In genomic region chr8:22260091-22260722, GRCm38 (mm10) we compare ENCODE assay signal across 13 mouse cellular contexts. TPM values are rescaled to one million over a fixed set of nuclear protein-coding genes. Genes with fewer than 3 reads are reported as not detected.
DNase-seq lines count a peak whose midpoint lies in the region; ATAC-seq and TF ChIP-seq lines count a peak whose summit lies in the region.
"Had no signal": no experiment of that assay in that cellular context is flagged by ENCODE, and none has a peak within 500 bp of the region (broad histone marks: within the 10 kb centered on the region; RNA-seq: fewer than 3 reads in every experiment).

No protein-coding gene starts in this region.

- peak; percentile 16 for DNase-seq in adrenal gland, postnatal 10 days
- no peak for DNase-seq in adrenal gland, adult 18-20 months (ENCODE audit: low spot score in 2 of 2)
- DNase-seq in liver, postnatal 0 days: no peak
- DNase-seq in kidney, postnatal 4 days: peak; percentile 34 to 45
- no peak for DNase-seq in stomach, postnatal 0 days (ENCODE audit: low spot score)
- DNase-seq in right cerebral cortex, adult 2 months (ENCODE audit: low spot score in 2 of 2): no peak
- DNase-seq in testis, postnatal 14 days (ENCODE audit: low spot score): no peak

- WGBS in liver, postnatal 0 days (ENCODE audit: insufficient replicate concordance): 30% methylated on average over 9 of the region's 9 CpGs
- 13% methylated on average over 9 of the region's 9 CpGs for WGBS in liver, embryonic 12.5 days (ENCODE audit: insufficient replicate concordance)
- WGBS in stomach, postnatal 0 days: 18% methylated on average over 9 of the region's 9 CpGs

- no peaks in the 10 kb centered on the region for H3K9me3 ChIP-seq in liver, postnatal 0 days (ENCODE audit: low read length)
- H3K9me3 ChIP-seq in liver, embryonic 12.5 days (replicated peaks): no peaks in the 10 kb centered on the region
- H3K9me3 ChIP-seq in stomach, postnatal 0 days (ENCODE audit: control insufficient read depth, low read length): no peaks in the 10 kb centered on the region
- H3K9me3 ChIP-seq: hindbrain, embryonic 12.5 days had no signal

- H3K9ac ChIP-seq in liver, postnatal 0 days (replicated peaks): no peak overlapping the region
- no peak overlapping the region for H3K9ac ChIP-seq in liver, embryonic 12.5 days
- H3K9ac ChIP-seq in stomach, postnatal 0 days (ENCODE audit: low read length): no peak overlapping the region
- H3K9ac ChIP-seq: hindbrain, embryonic 12.5 days had no signal

- H3K27ac ChIP-seq in liver, postnatal 0 days (ENCODE audit: low read depth): 0 out of 2 replicates have a peak overlapping the region, but pooled peaks have one; percentile 19
- H3K27ac ChIP-seq in liver, embryonic 12.5 days: no peak overlapping the region
- H3K27ac ChIP-seq in stomach, postnatal 0 days (replicated peaks): no peak overlapping the region
- H3K27ac ChIP-seq: hindbrain, embryonic 12.5 days; macrophage had no signal

- no peaks in the 10 kb centered on the region for H3K27me3 ChIP-seq in liver, postnatal 0 days (ENCODE audit: insufficient read depth, low read length)
- H3K27me3 ChIP-seq in liver, embryonic 12.5 days (replicated peaks): no peaks in the 10 kb centered on the region
- H3K27me3 ChIP-seq in stomach, postnatal 0 days (ENCODE audit: control insufficient read depth, insufficient read depth, low read length): no peaks in the 10 kb centered on the region
- H3K27me3 ChIP-seq: hindbrain, embryonic 12.5 days; Patski had no signal

- TF ChIP-seq EP300 in liver, postnatal 0 days (IDR thresholded peaks at IDR 0.05; ENCODE audit: low read depth): 0 out of 2 replicates have a peak, but pooled peaks have one; percentile 15
- no peak for TF ChIP-seq EP300 in stomach, postnatal 0 days (optimal IDR thresholded peaks at IDR 0.05)

- peaks cover 10% of the 10 kb centered on the region for H3K4me1 ChIP-seq in liver, postnatal 0 days (ENCODE audit: insufficient read depth)
- H3K4me1 ChIP-seq in liver, embryonic 12.5 days: peaks cover 4% of the 10 kb centered on the region; the same call in 1 of the 2 replicates
- no peaks in the 10 kb centered on the region for H3K4me1 ChIP-seq in stomach, postnatal 0 days (replicated peaks; ENCODE audit: control insufficient read depth, insufficient read depth)
- H3K4me1 ChIP-seq: hindbrain, embryonic 12.5 days had no signal

- no peak overlapping the region for H3K4me3 ChIP-seq in liver, postnatal 0 days (ENCODE audit: low read depth, low read length)
- no peak overlapping the region for H3K4me3 ChIP-seq in liver, embryonic 12.5 days
- no peak overlapping the region for H3K4me3 ChIP-seq in stomach, postnatal 0 days (ENCODE audit: low read depth, low read length)
- H3K4me3 ChIP-seq: hindbrain, embryonic 12.5 days had no signal

- peaks cover 2% of the 10 kb centered on the region; the same call in 1 of the 2 replicates for H3K36me3 ChIP-seq in liver, postnatal 0 days (replicated peaks; ENCODE audit: insufficient read depth, low read length)
- no peaks in the 10 kb centered on the region for H3K36me3 ChIP-seq in liver, embryonic 12.5 days
- no peaks in the 10 kb centered on the region for H3K36me3 ChIP-seq in stomach, postnatal 0 days (ENCODE audit: control insufficient read depth, insufficient read depth, low read length)
- H3K36me3 ChIP-seq: hindbrain, embryonic 12.5 days had no signal

- no peak for TF ChIP-seq CTCF in liver, postnatal 0 days (IDR thresholded peaks at IDR 0.05; ENCODE audit: low read depth)
- TF ChIP-seq CTCF in stomach, postnatal 0 days (IDR thresholded peaks at IDR 0.05; ENCODE audit: low read depth): no peak

- peak; percentile 15; the same call in 1 of the 2 replicates for ATAC-seq in liver, postnatal 0 days
- ATAC-seq in liver, embryonic 12.5 days: no peak
- ATAC-seq in stomach, postnatal 0 days (ENCODE audit: low FRiP score, low TSS enrichment): peak; percentile 30
- ATAC-seq: forebrain, embryonic 14.5 days; Patski had no signal

- H3K4me2 ChIP-seq in liver, postnatal 0 days (ENCODE audit: low read depth, low read length): no peak overlapping the region
- H3K4me2 ChIP-seq in liver, embryonic 12.5 days: no peak overlapping the region
- no peak overlapping the region for H3K4me2 ChIP-seq in stomach, postnatal 0 days (replicated peaks; ENCODE audit: low read depth)
- H3K4me2 ChIP-seq: hindbrain, embryonic 12.5 days had no signal

RNA-seq across cellular contexts. Expression of gene Tpte, which starts 23.0 kb away (rescaled TPM):
- not detected for total RNA-seq in adrenal gland, postnatal 10 days (2021)
- total RNA-seq in adrenal gland, adult 18-20 months (2021): not detected
- polyA plus RNA-seq in liver, postnatal 0 days (2015; fragmentation: Nextera tagmentation; extraction: Ambion mirVana): not detected in 2 replicates
- not detected in 2 replicates for polyA plus RNA-seq in liver, embryonic 12.5 days (2016; fragmentation: Nextera tagmentation; extraction: Ambion mirVana)
- not detected in 2 replicates for polyA plus RNA-seq in stomach, postnatal 0 days (2015; fragmentation: Nextera tagmentation; extraction: Ambion mirVana)
- polyA plus RNA-seq: forebrain, embryonic 14.5 days; hindbrain, embryonic 12.5 days; macrophage; Patski; stomach, embryonic 16.5 days had no signal

RNA-seq across cellular contexts. Expression of gene Thsd1, which starts 33.1 kb away (rescaled TPM):
- 1 to 10 TPM; 7.4 to 9.2 TPM for total RNA-seq in adrenal gland, postnatal 10 days (2021)
- total RNA-seq in adrenal gland, adult 18-20 months (2021): 1 to 10 TPM; 2.1 to 2.3 TPM
- 1.7 and 1.9 TPM in 2 replicates for polyA plus RNA-seq in liver, postnatal 0 days (2015; fragmentation: Nextera tagmentation; extraction: Ambion mirVana)
- polyA plus RNA-seq in liver, embryonic 12.5 days (2016; fragmentation: Nextera tagmentation; extraction: Ambion mirVana): 4.2 and 4.5 TPM in 2 replicates
- 7.3 and 8.0 TPM in 2 replicates for polyA plus RNA-seq in stomach, postnatal 0 days (2015; fragmentation: Nextera tagmentation; extraction: Ambion mirVana)

Comparison
In these comparisons a context has a peak if more than half of its experiments do, and no peak if none do; other contexts are left out.
1. DNase-seq: peak in adrenal gland, postnatal 10 days (single experiment) and kidney, postnatal 4 days (2 of 2); none in adrenal gland, adult 18-20 months (0 of 2), liver, postnatal 0 days (single experiment), stomach, postnatal 0 days (single experiment), right cerebral cortex, adult 2 months (0 of 2) and testis, postnatal 14 days (single experiment).